Mouse (Mus musculus): ENCODE data around the gene Psd. TPM values are rescaled to one million over a fixed set of nuclear protein-coding genes. Genes with fewer than 3 reads are reported as not detected.

Gene Psd
- polyA plus RNA-seq, 1 experiment, result 38.8 TPM

DNA sequence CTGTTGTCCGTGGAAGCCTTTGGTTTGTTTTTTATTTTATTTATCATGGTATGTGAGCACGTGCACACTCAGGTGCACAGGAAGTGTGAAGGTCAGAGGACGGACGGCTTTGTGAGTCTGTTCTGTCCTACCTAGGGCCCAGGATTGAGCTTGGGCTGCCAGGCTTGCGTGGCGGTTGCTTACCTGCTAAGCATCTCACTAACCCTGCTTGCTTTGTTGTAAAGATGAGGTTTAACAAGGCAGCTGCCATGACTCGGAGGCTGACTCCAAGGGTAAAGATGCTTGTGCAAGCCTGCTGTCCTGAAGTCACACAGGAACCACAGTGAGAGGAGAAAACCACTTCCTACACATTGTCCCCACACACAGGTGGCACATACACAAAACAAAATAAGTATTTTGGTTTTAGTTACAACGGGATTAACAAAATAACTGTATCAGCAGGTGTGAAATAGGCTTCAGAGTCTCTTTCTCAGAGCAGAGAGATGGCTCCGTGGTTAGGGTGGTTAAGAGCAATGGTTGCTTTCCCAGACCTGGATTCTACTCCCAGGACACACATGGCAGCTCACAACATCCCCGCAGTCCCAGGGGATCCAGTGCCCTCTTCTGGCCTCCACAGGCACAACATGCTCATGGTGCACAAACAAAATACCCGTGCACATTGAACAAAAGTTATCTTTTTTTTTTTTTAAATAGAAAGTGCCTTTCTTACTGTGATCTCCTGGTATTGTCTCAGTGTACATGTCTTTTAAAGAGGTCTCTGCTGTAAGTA, 44.7 kb downstream of the Psd start:
- DNase-seq (ENCODE audit: low read depth, low spot score), result no peak
- WGBS, result 95% methylated on average over 11 of the region's 11 CpGs

DNA sequence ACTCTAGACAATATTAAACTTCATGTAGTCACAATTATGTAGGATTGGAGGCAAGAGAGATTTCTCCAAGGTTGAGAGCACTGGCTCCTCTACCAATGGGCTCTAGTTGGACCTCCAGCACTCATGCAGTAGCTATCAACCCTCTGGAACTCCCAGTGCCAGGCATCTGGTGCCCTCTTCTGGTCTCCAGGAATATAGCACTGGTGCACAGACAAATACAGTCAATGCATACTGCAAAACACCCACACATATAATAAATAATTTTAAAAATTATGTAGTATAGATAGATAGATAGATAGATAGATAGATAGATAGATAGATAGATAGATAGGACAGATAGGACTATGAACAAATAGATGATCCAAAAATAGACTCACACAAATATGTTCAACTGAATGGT, 51.6 kb downstream of the Psd start:
- DNase-seq (ENCODE audit: low read depth, low spot score), result no peak

- no peak for DNase-seq (ENCODE audit: low read depth, low spot score)
- WGBS, result 93% methylated on average over 7 of the region's 7 CpGs
Observed at GRCm38 (mm10) chr19:46264762-46265161, 62.2 kb downstream of the Psd start.

Other genes with a start within 250 kb of the Psd start
- gene Elovl3, start 195.3 kb downstream of the Psd start, polyA plus RNA-seq (2012; rRNA removed), result not detected in 2 replicates
- not detected in 2 replicates for gene Pitx3, start 178.8 kb downstream of the Psd start, polyA plus RNA-seq (2012; rRNA removed)
- 67.8 and 92.2 TPM in 2 replicates for gene Gbf1, start 174.6 kb downstream of the Psd start, polyA plus RNA-seq (2012; rRNA removed)
- 40.8 and 47.2 TPM in 2 replicates for gene Nfkb2, start 22.8 kb downstream of the Psd start, polyA plus RNA-seq (2012; rRNA removed)
- 14.5 and 19.4 TPM in 2 replicates for gene Fbxl15, start 1.0 kb upstream of the Psd start, polyA plus RNA-seq (2012; rRNA removed)
- gene Cuedc2, start 11.5 kb upstream of the Psd start, polyA plus RNA-seq (2012; rRNA removed), result 46.7 and 47.9 TPM in 2 replicates
- 23.1 and 26.0 TPM in 2 replicates for gene Mfsd13a, start 14.0 kb upstream of the Psd start, polyA plus RNA-seq (2012; rRNA removed)
- gene 2310034G01Rik, start 23.1 kb upstream of the Psd start, polyA plus RNA-seq (2012; rRNA removed), result 2.4 and 4.9 TPM in 2 replicates
- 105 and 119 TPM in 2 replicates for gene Actr1a, start 68.6 kb upstream of the Psd start, polyA plus RNA-seq (2012; rRNA removed)
- 6.6 and 8.1 TPM in 2 replicates for gene Sufu, start 69.7 kb upstream of the Psd start, polyA plus RNA-seq (2012; rRNA removed)
- gene Trim8, start 174.5 kb upstream of the Psd start, polyA plus RNA-seq (2012; rRNA removed), result 16.4 and 19.7 TPM in 2 replicates
- gene Arl3, start 246.0 kb upstream of the Psd start, polyA plus RNA-seq (2012; rRNA removed), result 5.6 and 7.6 TPM in 2 replicates
- 1.7 and 1.8 TPM in 2 replicates for gene Sfxn2, start 246.2 kb upstream of the Psd start, polyA plus RNA-seq (2012; rRNA removed)

All from large intestine, adult 2 months (tissue).